Mouse (Mus musculus) R1 (cell line): Measurements from ENCODE around the gene Sart3.
A peak's percentile ranks its signal among the peaks of the same experiment; 100 is the strongest.

Source experiments
- DNase-seq: peaks from one replicate; pipeline ENCODE4 v3.0.0-alpha.2; 2018; ENCODE audit warnings: low read depth, low spot score

The Sart3 gene

GRCm38 (mm10) chr5:113765641-113766526 lies 6.4 kb downstream of the Sart3 start:
- no peak for DNase-seq

GRCm38 (mm10) chr5:113764426-113764825 lies 7.9 kb downstream of the Sart3 start:
- no peak for DNase-seq

GRCm38 (mm10) chr5:113761585-113761984 lies 10.7 kb downstream of the Sart3 start:
- no peak for DNase-seq

- no peak for DNase-seq
Measured at GRCm38 (mm10) chr5:113755347-113756030, 16.8 kb downstream of the Sart3 start.

- DNase-seq: no peak
Measured at GRCm38 (mm10) chr5:113751521-113752157, 20.7 kb downstream of the Sart3 start.

- no peak for DNase-seq
Measured at GRCm38 (mm10) chr5:113748556-113749331, 23.6 kb downstream of the Sart3 start.

- DNase-seq: peak; percentile 54
Measured at GRCm38 (mm10) chr5:113747629-113748028, 24.7 kb downstream of the Sart3 start.

GRCm38 (mm10) chr5:113737607-113738237 lies 34.6 kb downstream of the Sart3 start:
- no peak for DNase-seq

- DNase-seq: no peak
Measured at GRCm38 (mm10) chr5:113736522-113737164, 35.7 kb downstream of the Sart3 start.

GRCm38 (mm10) chr5:113736113-113736502 lies 36.2 kb downstream of the Sart3 start:
- DNase-seq: no peak

GRCm38 (mm10) chr5:113735345-113736112 lies 36.8 kb downstream of the Sart3 start, which contains the start of gene Ficd:
Gene Ficd, plus strand, starts transcription at chr5:113735803.
- peak; percentile 98 for DNase-seq

GRCm38 (mm10) chr5:113735023-113735344 lies 37.3 kb downstream of the Sart3 start:
- no peak for DNase-seq

- DNase-seq: peak; percentile 77
Measured at GRCm38 (mm10) chr5:113734376-113734775, 37.9 kb downstream of the Sart3 start.

- peak; percentile 66 for DNase-seq
Measured at GRCm38 (mm10) chr5:113732182-113732581, 40.1 kb downstream of the Sart3 start.

- DNase-seq: no peak
Measured at GRCm38 (mm10) chr5:113731174-113731573, 41.1 kb downstream of the Sart3 start.

GRCm38 (mm10) chr5:113730641-113731121 lies 41.6 kb downstream of the Sart3 start:
- peak; percentile 61 for DNase-seq

- no peak for DNase-seq
Measured at GRCm38 (mm10) chr5:113728691-113729090, 43.6 kb downstream of the Sart3 start.

- DNase-seq: no peak
Measured at GRCm38 (mm10) chr5:113728011-113728410, 44.3 kb downstream of the Sart3 start.

- no peak for DNase-seq
Measured at GRCm38 (mm10) chr5:113727238-113727637, 45.1 kb downstream of the Sart3 start.

GRCm38 (mm10) chr5:113726618-113727017 lies 45.7 kb downstream of the Sart3 start:
- no peak for DNase-seq
